Mouse (Mus musculus) liver, embryonic 13.5 days (tissue): ENCODE data around the gene Lim2. TPM values are rescaled to one million over a fixed set of nuclear protein-coding genes. Genes with fewer than 3 reads are reported as not detected.

Experiments
- ATAC-seq: fragments of 200-750 bp; cut with Nextera tagmentation; 2 replicates; pipeline ENCODE4 v1.8.0; 2017; ENCODE audit warnings: low read depth, mild to moderate bottlenecking, moderate number of reproducible peaks, moderate library complexity
- DNase-seq: peaks from one replicate; pipeline ENCODE4 v3.0.0; 2022
- H3K27ac ChIP-seq: fragments of 300-500 bp; sonication (generic); 2 replicates; pipeline ENCODE4 v1.5.1; 2015; ENCODE audit warnings: moderate library complexity, mild to moderate bottlenecking, inconsistent platforms
- H3K27me3 ChIP-seq: fragments of 300-500 bp; sonication (generic); 2 replicates; pipeline ENCODE4 v1.6.1; 2015; ENCODE audit warnings: mild to moderate bottlenecking, inconsistent platforms
- H3K36me3 ChIP-seq: fragments of 300-500 bp; sonication (generic); 2 replicates; pipeline ENCODE4 v1.6.1; 2015; ENCODE audit warnings: mild to moderate bottlenecking, inconsistent platforms
- H3K4me1 ChIP-seq: fragments of 300-500 bp; sonication (generic); replicated peaks from 2 replicates; pipeline ENCODE4 v1.6.1; 2015; ENCODE audit warnings: inconsistent platforms
- H3K4me2 ChIP-seq: fragments of 300-500 bp; sonication (generic); 2 replicates; pipeline ENCODE4 v1.6.1; 2015; ENCODE audit warnings: inconsistent platforms, mild to moderate bottlenecking, moderate library complexity
- H3K4me3 ChIP-seq: fragments of 300-500 bp; sonication (generic); replicated peaks from 2 replicates; pipeline ENCODE4 v1.5.1; 2015; ENCODE audit warnings: mild to moderate bottlenecking, inconsistent platforms
- H3K9ac ChIP-seq: fragments of 300-500 bp; sonication (generic); 2 replicates; pipeline ENCODE4 v1.6.1; 2015; ENCODE audit warnings: mild to moderate bottlenecking, inconsistent platforms
- H3K9me3 ChIP-seq: fragments of 300-500 bp; sonication (generic); replicated peaks from 2 replicates; pipeline ENCODE4 v1.6.1; 2016; ENCODE audit warnings: inconsistent platforms
- WGBS: fragments of 180-500 bp; shearing (Covaris S2); methylation state at CpG from one replicate; pipeline ENCODE4 v1.1.7; 2015; ENCODE audit not compliant: insufficient replicate concordance; 5-methylcytosine and 5-hydroxymethylcytosine counted together
- polyA plus RNA-seq: library from polyadenylated mRNA; unstranded; fragments of >200 nt; fragmentation: Nextera tagmentation; extraction: Ambion mirVana; gene quantifications from 2 replicates; pipeline ENCODE4 v1.2.1, GENCODE M21; 2015

The Lim2 gene
- polyA plus RNA-seq, 1 experiment from 2014 or later: not detected

DNA sequence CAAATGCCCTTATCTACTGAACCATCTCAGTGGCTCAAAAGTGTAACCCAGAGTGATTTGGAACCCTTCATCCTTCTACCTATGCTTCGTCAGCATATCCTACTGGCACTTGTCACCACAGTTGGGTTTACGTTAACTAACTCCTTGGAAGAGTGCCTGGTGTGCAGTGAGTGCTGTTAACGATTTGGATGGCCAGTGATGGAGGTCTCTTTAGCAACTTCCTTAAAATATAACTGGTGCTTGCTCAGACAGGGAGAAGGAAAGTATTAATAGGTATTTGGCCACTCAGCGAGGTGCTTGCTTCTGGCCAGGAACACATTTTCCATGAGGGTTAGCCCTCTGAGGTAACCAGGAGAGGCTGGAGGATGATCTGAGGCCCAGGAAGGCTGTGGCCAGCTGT lies 20.3 kb downstream of the Lim2 start:
- Histone ChIP-seq H3K9me3 (no peaks in the 10 kb centered on the region), H3K4me2 (no peak overlapping the region), H3K27ac (no peak overlapping the region), H3K4me1 (peaks cover 66% of the 10 kb centered on the region), H3K36me3 (peaks cover 21% of the 10 kb centered on the region), H3K9ac (no peak overlapping the region), H3K27me3 (no peaks in the 10 kb centered on the region), H3K4me3 (no peak overlapping the region)
- ATAC-seq (no peak), DNase-seq (no peak)
- WGBS: 68% methylated on average over 4 of the region's 4 CpGs

DNA sequence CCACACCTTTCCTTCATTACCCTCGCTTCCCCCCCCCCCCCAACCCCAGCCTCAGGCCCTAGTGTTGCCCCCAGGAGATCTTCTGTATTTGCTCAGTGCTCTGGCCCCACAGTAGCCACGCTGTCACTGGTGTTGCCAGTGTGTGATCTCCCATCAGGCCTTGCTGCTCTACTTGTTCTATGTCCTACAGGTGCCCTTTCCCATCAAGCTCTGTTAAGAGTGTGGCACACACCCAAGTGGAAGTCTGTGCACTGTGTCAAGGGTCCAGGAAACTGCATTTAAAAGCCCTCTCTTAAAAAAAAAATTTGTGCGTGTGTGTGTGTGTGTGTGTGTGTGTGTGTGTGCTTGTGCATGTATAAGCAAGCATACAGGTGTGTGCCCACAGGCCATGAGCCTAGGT lies 20.8 kb downstream of the Lim2 start:
- no peak for DNase-seq

DNA sequence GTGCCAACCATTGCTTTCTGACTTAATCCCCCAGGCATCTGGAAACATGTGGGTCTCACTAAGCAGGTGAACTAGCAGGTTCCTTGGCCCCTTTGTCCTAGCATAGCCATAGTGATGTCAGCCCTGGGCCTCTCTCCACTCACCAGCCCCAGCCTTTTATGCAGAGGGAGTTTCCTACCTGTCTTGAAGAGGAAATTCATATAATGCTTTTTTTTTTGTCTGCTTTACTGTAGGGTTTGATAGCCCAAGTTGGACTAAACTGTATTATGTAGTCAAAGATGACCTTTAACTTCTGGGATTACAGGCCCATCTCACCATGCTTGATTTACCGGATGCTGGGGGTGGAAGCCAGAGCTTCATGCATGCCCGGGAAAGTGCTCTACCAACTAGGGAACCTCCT lies 22.3 kb downstream of the Lim2 start:
- DNase-seq: no peak
- Histone ChIP-seq H3K4me3 (no peak overlapping the region), H3K9me3 (no peaks in the 10 kb centered on the region), H3K9ac (no peak overlapping the region), H3K27me3 (no peaks in the 10 kb centered on the region), H3K27ac (no peak overlapping the region), H3K4me2 (no peak overlapping the region), H3K36me3 (peaks cover 41% of the 10 kb centered on the region), H3K4me1 (peaks cover 63% of the 10 kb centered on the region)
- no peak for ATAC-seq
- 90% methylated on average over 2 of the region's 2 CpGs for WGBS

More for the DNA sequence above, 20.8 kb downstream of the Lim2 start:
- Histone ChIP-seq H3K4me3 (no peak overlapping the region), H3K4me2 (no peak overlapping the region), H3K36me3 (peaks cover 25% of the 10 kb centered on the region), H3K9me3 (no peaks in the 10 kb centered on the region), H3K27ac (no peak overlapping the region), H3K4me1 (peaks cover 65% of the 10 kb centered on the region), H3K9ac (no peak overlapping the region), H3K27me3 (no peaks in the 10 kb centered on the region)
- 82% methylated on average over 2 of the region's 3 CpGs for WGBS
- ATAC-seq: no peak

DNA sequence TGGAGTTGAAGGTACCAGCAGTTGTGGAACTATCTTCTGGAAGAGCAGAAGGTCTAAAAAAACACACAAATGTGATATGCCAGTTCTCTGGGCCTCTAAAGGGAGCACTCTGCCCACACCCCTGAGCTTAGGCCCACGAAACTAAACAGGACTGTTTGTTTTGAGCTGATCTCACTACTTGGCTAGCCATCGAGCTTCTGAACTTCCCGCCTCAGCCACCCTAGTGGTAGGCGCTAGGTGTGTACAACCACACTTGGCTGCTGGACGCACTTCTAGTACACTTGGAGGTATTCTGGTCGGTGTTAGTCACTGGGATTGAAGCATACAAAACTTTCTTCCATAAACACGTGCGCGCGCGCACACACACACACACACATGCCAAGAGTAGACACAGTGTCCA lies 24.3 kb downstream of the Lim2 start:
- no peak overlapping the region for H3K27ac ChIP-seq
- DNase-seq (no peak), ATAC-seq (no peak)
- H3K4me1 ChIP-seq: peaks cover 45% of the 10 kb centered on the region
- H3K4me3 ChIP-seq: no peak overlapping the region
- WGBS: 89% methylated on average over 11 of the region's 11 CpGs
- no peaks in the 10 kb centered on the region for H3K27me3 ChIP-seq
- no peak overlapping the region for H3K4me2 ChIP-seq
- H3K9ac ChIP-seq: no peak overlapping the region
- no peaks in the 10 kb centered on the region for H3K9me3 ChIP-seq
- H3K36me3 ChIP-seq: peaks cover 60% of the 10 kb centered on the region

DNA sequence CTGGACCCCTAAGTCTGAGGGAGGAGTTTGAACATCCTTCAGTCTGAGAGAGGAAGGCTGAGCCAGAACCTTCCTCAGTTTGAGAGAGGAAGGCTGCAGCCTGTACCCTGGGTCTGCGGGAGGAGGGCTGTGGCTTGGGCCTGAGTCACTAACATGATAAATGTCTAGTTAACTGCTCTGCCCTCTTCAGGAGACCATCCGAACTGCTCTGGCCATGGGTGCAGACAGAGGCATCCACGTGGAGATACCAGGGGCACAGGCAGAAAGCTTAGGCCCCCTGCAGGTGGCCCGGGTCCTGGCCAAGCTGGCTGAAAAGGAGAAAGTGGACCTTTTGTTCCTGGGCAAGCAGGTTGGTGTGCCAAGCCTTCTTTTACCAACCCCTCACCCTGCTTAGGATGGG lies 25.1 kb downstream of the Lim2 start:
- DNase-seq: no peak
- ATAC-seq: peak; percentile 45; the same call in 1 of the 2 replicates
- Histone ChIP-seq H3K27me3 (no peaks in the 10 kb centered on the region), H3K9me3 (no peaks in the 10 kb centered on the region), H3K36me3 (peaks cover 69% of the 10 kb centered on the region), H3K4me3 (no peak overlapping the region), H3K9ac (no peak overlapping the region), H3K27ac (no peak overlapping the region), H3K4me2 (no peak overlapping the region), H3K4me1 (peaks cover 37% of the 10 kb centered on the region)
- 36% methylated on average over 4 of the region's 4 CpGs for WGBS

DNA sequence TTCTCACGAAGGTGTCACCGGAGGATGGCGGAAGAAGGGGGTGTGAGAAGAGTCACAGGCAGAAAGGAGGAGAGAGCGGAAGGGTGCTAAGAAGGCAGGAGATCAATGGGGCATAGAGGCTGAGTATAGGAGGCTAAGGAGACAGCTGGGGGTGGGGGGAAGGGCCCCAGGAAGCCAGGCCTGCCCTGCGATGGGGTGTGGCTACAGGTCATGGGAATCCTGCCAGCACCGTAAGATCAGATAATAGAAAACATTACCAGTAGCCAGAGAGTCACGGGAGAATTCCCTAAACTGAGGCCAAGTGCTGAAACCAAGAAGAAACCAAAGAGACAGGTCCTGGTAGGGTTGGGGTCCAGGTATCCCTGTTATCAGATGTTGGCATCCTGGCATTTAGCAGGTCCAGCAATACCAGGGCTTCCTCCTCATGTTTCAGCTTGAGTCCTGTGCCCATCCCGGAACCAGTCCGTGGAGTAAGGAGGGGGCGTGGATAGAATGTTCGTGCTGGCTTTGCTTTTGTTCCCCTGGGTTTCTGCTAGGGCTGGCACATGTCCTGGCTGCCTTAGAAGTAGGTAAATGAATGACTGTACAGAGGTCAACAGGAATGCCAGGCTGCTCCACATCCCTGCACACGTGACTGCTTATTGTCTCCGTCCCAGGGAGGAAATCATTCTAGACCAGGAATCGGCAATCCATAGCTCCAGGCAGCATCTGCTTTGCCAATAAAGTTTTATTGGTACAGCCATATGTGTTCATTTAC lies 26.3 kb downstream of the Lim2 start:
- Histone ChIP-seq H3K9me3 (no peaks in the 10 kb centered on the region), H3K4me2 (no peak overlapping the region), H3K9ac (no peak overlapping the region), H3K4me1 (peaks cover 26% of the 10 kb centered on the region), H3K27me3 (no peaks in the 10 kb centered on the region), H3K4me3 (no peak overlapping the region), H3K36me3 (peaks cover 72% of the 10 kb centered on the region), H3K27ac (no peak overlapping the region)
- WGBS: 74% methylated on average over 14 of the region's 14 CpGs
- DNase-seq (no peak), ATAC-seq (no peak)

DNA sequence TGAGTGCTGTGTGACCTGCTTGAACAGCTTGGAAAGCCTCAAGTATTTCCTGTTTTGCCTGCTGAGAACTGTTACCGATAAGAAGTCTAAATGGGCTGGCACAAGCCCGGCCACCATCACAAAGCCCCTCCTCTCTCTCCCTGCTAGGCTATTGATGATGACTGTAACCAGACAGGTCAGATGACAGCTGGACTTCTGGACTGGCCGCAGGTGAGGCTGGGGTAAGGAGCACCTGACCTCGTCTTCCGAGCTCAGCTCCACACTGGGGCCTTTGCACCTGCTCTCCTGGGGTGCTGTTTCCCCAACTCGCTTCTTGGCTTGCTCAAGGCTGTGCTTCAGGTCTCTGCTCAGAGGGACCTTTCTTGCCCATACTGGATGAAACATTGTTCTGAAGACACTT lies 26.9 kb downstream of the Lim2 start:
- Histone ChIP-seq H3K9ac (no peak overlapping the region), H3K27me3 (no peaks in the 10 kb centered on the region)

DNA sequence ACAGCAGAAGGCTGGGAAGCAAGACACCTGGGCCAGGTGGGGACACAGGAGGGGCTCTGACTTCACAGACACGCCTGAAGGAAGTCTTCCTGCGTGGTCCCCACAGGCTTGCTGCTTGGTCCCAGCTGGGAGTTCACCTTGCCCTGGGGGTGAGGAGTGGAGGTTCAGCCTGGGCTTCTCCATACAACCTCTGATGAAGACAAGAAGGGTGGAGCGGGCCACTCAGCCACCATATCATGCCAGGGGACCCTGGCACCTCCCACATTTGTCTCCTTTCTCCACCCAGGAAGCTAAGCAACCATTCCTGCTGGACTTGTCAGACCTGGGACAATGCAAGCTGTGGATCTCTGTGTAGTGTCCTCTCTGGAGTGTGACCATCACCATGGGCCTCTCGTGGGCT lies 35.4 kb downstream of the Lim2 start, which contains the start of gene Vsig10l:
Gene Vsig10l, plus strand, starts transcription at position 301 of the 400 bp plus-strand sequence.
- Histone ChIP-seq H3K9me3 (no peaks in the 10 kb centered on the region), H3K4me1 (peaks cover 22% of the 10 kb centered on the region), H3K4me2 (no peak within 1 kb of the TSS), H3K27ac (no peak within 1 kb of the TSS), H3K36me3 (peaks cover under 1% of the 10 kb centered on the region; the same call in 1 of the 2 replicates), H3K4me3 (no peak within 1 kb of the TSS), H3K27me3 (peaks cover 18% of the 10 kb centered on the region), H3K9ac (no peak within 1 kb of the TSS)
- ATAC-seq (no peak), DNase-seq (no peak)
- WGBS: 64% methylated on average over 4 of the region's 4 CpGs

More for the DNA sequence above, 26.9 kb downstream of the Lim2 start:
- no peak overlapping the region for H3K4me3 ChIP-seq
- peaks cover 72% of the 10 kb centered on the region for H3K36me3 ChIP-seq
- ATAC-seq (no peak), DNase-seq (no peak)
- H3K4me1 ChIP-seq: peaks cover 20% of the 10 kb centered on the region
- 75% methylated on average over 6 of the region's 6 CpGs for WGBS
- H3K9me3 ChIP-seq: no peaks in the 10 kb centered on the region
- no peak overlapping the region for H3K4me2 ChIP-seq
- no peak overlapping the region for H3K27ac ChIP-seq

DNA sequence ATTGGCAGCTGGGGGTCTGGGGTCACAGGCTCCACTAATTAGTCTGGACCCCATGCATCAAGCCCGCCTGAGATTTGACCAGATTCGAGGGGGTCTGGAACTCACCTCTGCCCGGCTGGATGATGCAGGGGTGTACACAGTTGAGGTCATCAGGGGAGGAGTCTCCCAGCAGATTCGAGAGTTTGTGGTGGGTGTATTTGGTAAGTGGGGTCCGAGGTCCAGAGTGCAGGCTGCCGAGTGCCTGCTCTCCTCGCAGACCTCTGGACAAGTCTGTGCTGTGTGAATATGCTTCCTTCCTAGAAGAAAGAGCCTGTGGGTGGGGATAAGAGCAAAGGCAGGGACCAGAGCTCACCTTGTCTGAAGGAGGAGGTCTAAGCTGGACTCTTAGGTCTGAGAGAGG lies 36.5 kb downstream of the Lim2 start:
- Histone ChIP-seq H3K9me3 (no peaks in the 10 kb centered on the region), H3K9ac (no peak overlapping the region), H3K36me3 (no peaks in the 10 kb centered on the region), H3K4me3 (no peak overlapping the region), H3K4me2 (no peak overlapping the region), H3K27me3 (peaks cover 18% of the 10 kb centered on the region), H3K27ac (no peak overlapping the region), H3K4me1 (peaks cover 22% of the 10 kb centered on the region)
- 68% methylated on average over 7 of the region's 7 CpGs for WGBS
- DNase-seq (no peak), ATAC-seq (no peak)

DNA sequence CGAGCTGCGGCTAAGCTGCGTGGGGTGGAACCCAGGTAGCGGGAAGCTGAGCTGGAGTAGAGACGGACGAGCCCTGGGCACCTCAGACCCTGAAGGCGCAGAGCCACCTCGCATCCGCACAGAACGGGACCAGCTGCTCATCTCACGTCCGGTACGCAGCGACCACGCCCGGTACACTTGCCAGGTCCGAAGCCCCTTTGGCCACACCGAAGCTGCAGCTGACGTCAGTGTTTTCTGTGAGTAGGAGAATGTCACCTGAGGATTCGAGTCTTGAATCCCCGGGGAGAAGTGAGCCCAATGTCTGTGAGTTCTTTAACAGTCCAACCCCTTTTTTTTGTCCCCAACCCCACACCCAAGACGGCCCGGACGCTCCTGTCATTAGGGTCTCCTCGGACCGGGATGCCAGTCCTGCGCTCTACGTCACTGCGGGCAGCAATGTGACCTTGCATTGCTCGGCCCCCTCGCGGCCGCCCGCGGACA lies 37.4 kb downstream of the Lim2 start:
- peak overlapping the region; percentile 63 for H3K4me3 ChIP-seq
- no peaks in the 10 kb centered on the region for H3K9me3 ChIP-seq
- peak overlapping the region; percentile 94 for H3K4me2 ChIP-seq
- peaks cover 18% of the 10 kb centered on the region for H3K27me3 ChIP-seq
- H3K9ac ChIP-seq: peak overlapping the region; percentile 66
- H3K36me3 ChIP-seq: no peaks in the 10 kb centered on the region
- WGBS: 4% methylated on average over 35 of the region's 35 CpGs
- H3K27ac ChIP-seq: no peak overlapping the region
- H3K4me1 ChIP-seq: peaks cover 22% of the 10 kb centered on the region
- DNase-seq (no peak), ATAC-seq (no peak)

DNA sequence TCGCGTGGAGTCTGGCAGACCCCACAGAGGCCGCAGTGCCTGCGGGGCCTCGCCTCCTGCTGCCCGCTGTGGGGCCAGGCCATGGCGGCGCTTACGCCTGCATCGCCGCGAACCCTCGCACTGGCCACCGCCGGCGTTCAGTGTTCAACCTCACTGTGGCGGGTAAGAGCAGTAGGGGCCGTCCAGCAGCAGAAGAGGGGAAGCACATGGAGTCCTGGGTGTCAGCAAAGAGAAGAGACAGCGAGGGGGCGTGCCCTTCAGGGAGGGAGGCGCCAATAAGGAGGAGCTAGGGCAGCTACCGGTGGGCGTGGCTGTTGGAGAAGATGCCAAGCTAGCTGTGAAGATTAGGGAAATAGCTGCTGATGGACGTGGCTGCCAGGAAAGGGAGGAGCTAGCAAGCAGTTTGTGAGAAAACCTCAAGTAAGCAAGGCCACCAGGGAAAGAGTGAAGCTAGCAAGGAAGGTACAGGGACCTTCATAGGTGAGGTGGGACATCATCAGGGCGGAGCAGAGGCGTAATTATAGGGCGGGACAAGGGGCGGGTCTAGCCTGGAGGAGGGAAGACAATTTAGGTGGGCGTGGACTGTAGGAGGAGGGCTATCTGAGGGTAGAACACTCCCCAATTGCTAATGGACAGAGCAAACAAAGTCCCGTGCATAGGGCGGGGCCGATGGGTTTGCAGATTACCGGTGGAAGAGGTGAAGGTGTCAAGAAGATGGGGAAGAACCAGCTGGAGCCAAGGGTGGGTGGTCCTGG lies 38.1 kb downstream of the Lim2 start:
- peak overlapping the region; percentile 63 for H3K4me3 ChIP-seq
- no peak overlapping the region for H3K27ac ChIP-seq
- peaks cover 18% of the 10 kb centered on the region for H3K27me3 ChIP-seq
- H3K4me1 ChIP-seq: peaks cover 22% of the 10 kb centered on the region
- ATAC-seq: peak; percentile 89
- peak; percentile 89 for DNase-seq
- WGBS: under 1% methylated on average over 33 of the region's 33 CpGs
- no peaks in the 10 kb centered on the region for H3K36me3 ChIP-seq
- H3K9ac ChIP-seq: peak overlapping the region; percentile 66
- peak overlapping the region; percentile 94 for H3K4me2 ChIP-seq
- no peaks in the 10 kb centered on the region for H3K9me3 ChIP-seq
